Mouse (Mus musculus): ENCODE results near the gene Dhx15. TPM values are rescaled to one million over a fixed set of nuclear protein-coding genes. Genes with fewer than 3 reads are reported as not detected.
A peak's percentile ranks its signal among the peaks of the same experiment; 100 is the strongest.

The Dhx15 gene
- polyA plus RNA-seq, 1 experiment: 98.2 TPM

GRCm38 (mm10) chr5:52147141-52147540 is 43.2 kb downstream of the Dhx15 start:
- no peak for DNase-seq (ENCODE audit: extremely low spot score in 1 of 2, low spot score in 1 of 2)

- DNase-seq (ENCODE audit: extremely low spot score in 1 of 2, low spot score in 1 of 2): no peak
Observed at GRCm38 (mm10) chr5:52145684-52146083, 44.6 kb downstream of the Dhx15 start.

GRCm38 (mm10) chr5:52141936-52142335 is 48.4 kb downstream of the Dhx15 start:
- DNase-seq (ENCODE audit: extremely low spot score in 1 of 2, low spot score in 1 of 2): no peak

DNA sequence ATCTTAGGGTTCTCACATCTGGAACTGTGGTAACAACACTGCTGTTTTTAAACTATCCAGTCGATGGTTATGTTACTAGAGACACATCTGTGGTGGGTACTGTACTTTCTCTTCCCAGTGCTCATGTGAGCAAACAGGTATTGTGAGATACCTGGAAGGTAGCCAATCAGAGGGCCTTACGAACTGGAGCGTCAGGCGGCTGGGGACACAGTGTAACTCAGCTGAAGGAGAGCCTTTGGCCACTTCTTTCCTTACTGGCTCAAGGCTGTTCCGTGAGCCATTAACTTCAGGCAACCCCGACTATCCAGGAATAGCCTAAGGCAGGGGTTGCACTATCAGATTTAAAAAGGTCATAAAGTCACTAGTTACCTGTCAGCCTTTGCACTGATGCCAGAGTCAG is 51.5 kb downstream of the Dhx15 start:
- DNase-seq (ENCODE audit: extremely low spot score in 1 of 2, low spot score in 1 of 2): no peak

- DNase-seq (ENCODE audit: extremely low spot score in 1 of 2, low spot score in 1 of 2): peak in 1 of 2 experiments; percentile 15
Observed at GRCm38 (mm10) chr5:52138134-52138533, 52.2 kb downstream of the Dhx15 start.

DNA sequence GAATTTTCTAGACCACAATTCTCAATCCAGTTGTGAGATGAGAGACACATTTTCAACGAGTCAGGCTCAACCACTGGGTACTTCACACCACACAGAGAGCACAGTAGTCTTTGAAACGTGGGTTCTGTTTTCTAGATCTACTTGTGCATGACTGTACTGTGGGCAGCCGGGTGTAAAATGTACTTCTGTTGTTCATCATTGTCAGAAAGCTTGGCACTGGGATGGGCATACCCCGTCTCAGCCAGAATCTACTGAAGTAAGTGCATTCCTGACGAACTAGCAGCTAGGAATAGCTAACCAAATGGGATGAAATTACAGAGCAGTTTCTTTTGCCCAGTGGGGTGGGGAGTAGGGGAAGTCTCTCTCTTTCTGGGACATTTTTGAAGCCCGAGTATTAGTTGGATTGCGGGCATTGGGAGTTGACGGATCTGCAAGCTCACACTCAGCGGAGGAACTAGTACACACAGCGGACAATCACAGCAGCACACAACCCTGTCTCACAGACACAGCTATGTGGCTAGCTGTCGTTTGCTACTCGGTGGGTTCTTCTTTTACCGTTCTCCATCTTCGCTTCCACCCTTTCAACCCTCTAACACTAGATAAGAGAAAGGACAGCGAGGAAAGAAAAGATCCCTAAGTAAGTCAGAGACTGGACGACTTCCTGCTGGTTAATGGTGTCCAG is 54.7 kb downstream of the Dhx15 start:
- DNase-seq (ENCODE audit: extremely low spot score in 1 of 2, low spot score in 1 of 2): no peak

GRCm38 (mm10) chr5:52132840-52133239 is 57.5 kb downstream of the Dhx15 start:
- DNase-seq (ENCODE audit: extremely low spot score in 1 of 2, low spot score in 1 of 2): no peak

GRCm38 (mm10) chr5:52132092-52132491 is 58.2 kb downstream of the Dhx15 start:
- DNase-seq (ENCODE audit: extremely low spot score in 1 of 2, low spot score in 1 of 2): peak in 1 of 2 experiments; percentile 50

DNA sequence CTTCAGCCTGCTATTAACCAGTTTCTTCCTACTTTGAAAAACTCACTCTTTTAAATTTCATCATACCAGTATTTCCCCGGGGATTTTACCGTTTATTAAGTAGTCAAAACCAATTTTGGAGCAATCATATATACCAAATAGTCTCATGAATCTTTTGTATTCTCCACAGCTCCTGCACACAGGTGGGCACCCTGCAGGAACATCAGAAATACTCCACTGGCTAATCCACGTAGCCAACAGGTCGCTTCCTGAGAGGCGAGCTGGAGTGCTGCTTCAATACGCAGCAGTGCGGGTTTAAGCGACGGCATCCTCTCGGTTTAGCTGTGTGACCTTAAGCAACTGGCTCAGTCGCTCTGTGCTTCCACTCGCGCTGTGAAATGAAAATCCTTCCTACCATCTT is 58.9 kb downstream of the Dhx15 start:
- DNase-seq (ENCODE audit: extremely low spot score in 1 of 2, low spot score in 1 of 2): no peak

DNA sequence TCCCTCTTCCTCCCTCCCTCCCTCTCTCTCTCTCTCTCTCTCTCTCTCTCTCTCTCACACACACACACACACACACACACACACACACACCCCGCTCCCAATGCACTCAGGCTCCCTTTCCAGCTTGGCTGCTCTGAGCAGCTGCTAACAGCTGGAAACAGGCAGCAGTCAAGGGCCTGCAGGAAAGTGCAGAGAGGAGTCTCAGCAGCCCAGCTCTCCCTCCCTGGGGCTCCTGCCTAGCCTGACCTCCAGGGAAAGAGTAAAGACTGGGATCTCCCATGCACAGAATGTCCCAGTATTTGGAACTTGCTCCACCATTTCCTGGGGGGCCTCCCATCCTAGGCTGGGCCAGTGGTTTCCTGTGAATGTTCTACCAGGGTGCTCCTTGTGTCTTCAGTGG is 59.8 kb downstream of the Dhx15 start:
- no peak for DNase-seq (ENCODE audit: extremely low spot score in 1 of 2, low spot score in 1 of 2)

GRCm38 (mm10) chr5:52126263-52126662 is 64.1 kb downstream of the Dhx15 start:
- no peak for DNase-seq (ENCODE audit: extremely low spot score in 1 of 2, low spot score in 1 of 2)

- no peak for DNase-seq (ENCODE audit: extremely low spot score in 1 of 2, low spot score in 1 of 2)
Observed at GRCm38 (mm10) chr5:52125854-52126253, 64.5 kb downstream of the Dhx15 start.

DNA sequence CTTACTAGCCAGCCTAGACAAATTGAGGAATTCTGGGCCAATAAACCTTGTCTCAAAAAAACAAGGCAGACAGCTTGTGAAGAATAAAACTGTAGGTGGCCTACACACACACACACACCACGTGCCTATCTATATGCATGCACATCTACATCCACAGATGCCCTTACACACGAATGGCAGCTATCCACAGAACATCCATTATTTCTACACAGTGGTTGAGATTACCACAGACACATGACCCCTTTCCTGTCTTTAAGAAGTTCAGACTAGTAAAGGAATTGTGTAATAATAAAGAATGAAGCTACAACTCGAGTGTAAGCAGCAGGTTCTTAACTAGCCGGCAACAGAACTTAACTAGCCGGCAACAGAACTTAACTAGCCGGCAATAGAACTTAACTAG is 68.2 kb downstream of the Dhx15 start:
- DNase-seq (ENCODE audit: extremely low spot score in 1 of 2, low spot score in 1 of 2): no peak

DNA sequence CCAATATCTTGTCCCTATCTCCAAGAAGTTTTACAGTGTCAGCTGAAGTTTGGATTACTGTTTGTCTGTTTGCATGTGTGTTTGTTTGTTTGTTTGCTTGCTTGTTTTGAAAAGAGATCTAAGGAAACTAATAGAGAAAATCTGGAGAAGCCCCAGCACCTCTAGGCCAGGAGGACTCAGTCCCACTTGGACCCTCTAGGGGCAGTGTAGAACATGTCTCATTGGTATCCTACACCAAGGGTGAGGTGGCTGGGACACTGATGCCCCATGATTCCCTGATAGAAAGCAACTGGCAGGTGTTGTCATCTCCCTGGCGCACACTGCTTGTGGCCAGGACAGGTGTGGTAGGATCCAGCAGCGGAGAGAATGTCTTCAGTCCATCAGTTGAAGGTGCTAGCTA is 70.5 kb downstream of the Dhx15 start:
- no peak for DNase-seq (ENCODE audit: extremely low spot score in 1 of 2, low spot score in 1 of 2)

DNA sequence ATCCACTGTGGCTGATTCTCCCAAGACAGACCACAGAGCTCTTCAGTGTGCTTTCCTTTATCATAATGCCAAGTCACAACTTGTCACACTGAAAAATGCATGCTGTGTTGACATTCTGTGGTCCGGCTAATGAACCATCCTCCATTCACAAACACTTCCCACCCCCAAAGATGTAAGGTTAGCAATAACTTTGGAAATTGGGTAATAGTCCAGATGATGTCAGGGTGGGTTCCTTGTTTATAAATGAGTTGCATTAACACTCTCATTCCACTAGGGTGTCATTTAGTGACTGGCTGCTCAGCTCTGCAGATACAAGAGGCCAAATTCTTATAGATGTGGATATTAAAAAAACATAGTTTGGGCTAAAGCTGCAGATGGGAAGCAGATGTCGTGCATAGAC is 71.1 kb downstream of the Dhx15 start:
- no peak for DNase-seq (ENCODE audit: extremely low spot score in 1 of 2, low spot score in 1 of 2)

DNA sequence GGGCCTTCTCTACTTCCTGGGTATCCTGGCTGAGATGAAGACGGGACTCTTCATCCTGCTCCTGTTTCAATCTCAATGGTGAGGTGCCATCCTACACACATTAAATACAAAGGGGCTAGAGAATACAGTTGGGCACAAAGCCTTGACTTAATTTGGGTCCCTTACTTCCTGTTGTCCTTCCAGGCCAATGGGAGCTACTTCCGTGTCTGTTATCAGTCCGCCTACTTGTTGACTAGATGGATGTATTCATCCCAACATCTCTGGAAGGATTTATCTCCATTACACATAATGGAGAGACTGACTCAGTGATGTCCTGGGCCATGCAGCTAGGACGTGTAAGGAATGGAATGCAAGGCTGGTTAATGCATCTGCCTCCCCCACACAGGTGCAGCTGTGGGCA is 72.5 kb downstream of the Dhx15 start:
- no peak for DNase-seq (ENCODE audit: extremely low spot score in 1 of 2, low spot score in 1 of 2)

DNA sequence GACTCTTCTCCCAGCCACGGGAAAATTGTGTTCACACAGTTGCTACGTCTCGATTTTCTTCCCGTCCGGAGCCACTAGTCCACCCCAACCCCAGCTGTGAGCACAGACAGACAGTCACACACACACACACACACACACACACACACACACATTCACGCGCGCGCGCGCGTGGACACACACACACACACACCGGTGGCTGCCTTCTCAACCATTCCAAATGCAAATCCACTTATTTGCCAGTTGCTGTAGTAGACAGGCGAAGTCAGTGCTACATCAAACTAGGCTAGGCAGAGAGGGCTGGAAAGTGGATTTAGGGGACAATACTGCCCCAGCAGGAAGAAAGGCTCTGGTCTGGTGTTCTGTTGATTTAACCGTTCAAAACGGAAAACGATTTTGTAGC is 73.9 kb downstream of the Dhx15 start:
- DNase-seq (ENCODE audit: extremely low spot score in 1 of 2, low spot score in 1 of 2): no peak

DNA sequence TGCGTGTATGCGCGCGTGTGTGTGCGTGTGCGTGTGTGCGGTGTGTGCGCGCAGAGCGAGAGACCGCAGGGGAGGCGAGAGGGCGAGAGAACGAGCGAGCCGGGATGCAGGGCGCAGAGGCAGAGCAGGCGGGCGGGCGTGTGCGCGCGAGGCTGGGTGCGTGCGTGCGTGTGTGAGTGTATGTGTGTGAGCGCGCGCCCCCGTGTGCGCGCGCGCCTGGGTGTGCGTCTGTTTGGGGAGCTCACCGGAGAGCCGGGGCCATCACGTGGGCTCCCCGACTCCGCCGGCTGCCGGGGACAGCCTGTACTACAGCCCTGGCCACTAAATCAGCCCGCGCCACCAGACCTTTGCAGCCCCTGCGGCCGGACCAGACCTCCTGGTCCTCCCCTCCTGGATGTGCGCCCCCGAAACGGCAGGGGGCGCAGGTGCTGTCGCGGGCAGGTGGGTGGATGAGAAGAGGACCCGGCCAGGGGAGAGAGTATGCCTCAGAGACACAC is 74.4 kb downstream of the Dhx15 start:
- peak; percentile 72 to 88 for DNase-seq (ENCODE audit: extremely low spot score in 1 of 2, low spot score in 1 of 2)

DNA sequence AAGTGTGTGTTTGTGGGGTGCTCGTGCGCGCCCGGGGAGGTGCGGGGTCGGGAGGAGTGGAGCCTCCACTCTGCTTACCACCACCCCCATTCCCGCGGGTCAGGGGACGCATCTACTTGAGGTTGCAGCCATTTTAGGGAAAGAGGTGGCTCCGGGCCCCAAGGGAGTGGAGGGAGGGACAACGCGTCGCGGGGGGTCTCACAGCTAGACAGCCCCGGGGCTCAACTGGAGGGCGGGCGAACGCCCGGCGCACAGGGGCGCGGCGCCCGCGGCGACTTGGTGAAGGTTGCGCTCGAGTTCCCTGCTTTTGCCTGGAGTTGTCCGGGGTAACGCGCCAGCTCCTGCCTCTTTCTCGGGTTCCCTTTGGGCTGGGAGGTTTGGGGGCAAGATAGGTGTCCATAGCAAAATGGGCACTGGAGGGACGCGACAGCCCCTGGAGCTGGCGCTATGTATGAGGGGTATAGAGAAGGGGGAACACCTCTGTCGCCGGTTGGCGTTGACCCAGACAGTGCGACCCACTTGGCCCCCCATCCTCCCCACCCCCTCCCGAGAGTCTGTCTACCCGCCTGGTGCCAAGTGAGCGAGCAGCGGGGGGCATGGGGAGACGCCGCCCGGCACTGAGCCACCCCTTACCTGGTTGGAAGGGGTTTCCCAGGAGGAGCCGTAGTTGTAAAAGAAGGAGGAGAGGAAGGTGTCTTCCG is 75.4 kb downstream of the Dhx15 start:
- peak in 1 of 2 experiments; percentile 26 for DNase-seq (ENCODE audit: extremely low spot score in 1 of 2, low spot score in 1 of 2)

- peak in 1 of 2 experiments; percentile 58 for DNase-seq (ENCODE audit: extremely low spot score in 1 of 2, low spot score in 1 of 2)
Observed at GRCm38 (mm10) chr5:52113851-52114731, 76.2 kb downstream of the Dhx15 start.
